Mouse (Mus musculus) testis, postnatal 14 days (tissue): Measurements from ENCODE around the gene Ndufc1.
"Not testable (repeated sequence)": the region's sequence is repeated elsewhere in the genome, so short reads cannot be mapped to it uniquely, and the experiment has no call there.

Experiments used
- DNase-seq: peaks from one replicate; pipeline ENCODE4 v3.0.0; 2021; ENCODE audit warnings: low spot score

The Ndufc1 gene

GRCm38 (mm10) chr3:51408561-51409183 lies at the start of gene Ndufc1:
Ndufc1 (minus strand) TSS chr3:51408988.
- peak; percentile 95 for DNase-seq

- no peak for DNase-seq
Observed at GRCm38 (mm10) chr3:51434871-51435595, 26.2 kb upstream of the Ndufc1 start.

- DNase-seq = not testable (repeated sequence)
Observed at GRCm38 (mm10) chr3:51434364-51434763, 25.6 kb upstream of the Ndufc1 start.

GRCm38 (mm10) chr3:51425394-51425793 lies 16.6 kb upstream of the Ndufc1 start:
- DNase-seq = no peak

GRCm38 (mm10) chr3:51421921-51422320 lies 13.1 kb upstream of the Ndufc1 start:
- DNase-seq = no peak

- no peak for DNase-seq
Observed at GRCm38 (mm10) chr3:51417966-51418365, 9.2 kb upstream of the Ndufc1 start.

- no peak for DNase-seq
Observed at GRCm38 (mm10) chr3:51417485-51417884, 8.7 kb upstream of the Ndufc1 start.

GRCm38 (mm10) chr3:51417135-51417458 lies 8.3 kb upstream of the Ndufc1 start:
- peak; percentile 65 for DNase-seq

GRCm38 (mm10) chr3:51416364-51417134 lies 7.8 kb upstream of the Ndufc1 start:
- peak; percentile 74 for DNase-seq

- DNase-seq = no peak
Observed at GRCm38 (mm10) chr3:51416073-51416363, 7.2 kb upstream of the Ndufc1 start.

GRCm38 (mm10) chr3:51415098-51416072 lies 6.6 kb upstream of the Ndufc1 start, which contains the start of gene Naa15:
Naa15 (plus strand) TSS chr3:51415148.
- peak; percentile 97 for DNase-seq

GRCm38 (mm10) chr3:51413276-51413675 lies 4.5 kb upstream of the Ndufc1 start:
- DNase-seq = peak; percentile 50

GRCm38 (mm10) chr3:51412457-51412856 lies 3.7 kb upstream of the Ndufc1 start:
- DNase-seq = no peak

- DNase-seq = no peak
Observed at GRCm38 (mm10) chr3:51407870-51408560, 773 bp downstream of the Ndufc1 start.

GRCm38 (mm10) chr3:51402628-51403027 lies 6.2 kb downstream of the Ndufc1 start:
- no peak for DNase-seq

GRCm38 (mm10) chr3:51402054-51402453 lies 6.7 kb downstream of the Ndufc1 start:
- DNase-seq = not testable (repeated sequence)

GRCm38 (mm10) chr3:51400682-51401081 lies 8.1 kb downstream of the Ndufc1 start:
- no peak for DNase-seq

- no peak for DNase-seq
Observed at GRCm38 (mm10) chr3:51399531-51399930, 9.3 kb downstream of the Ndufc1 start.

GRCm38 (mm10) chr3:51398667-51399066 lies 10.1 kb downstream of the Ndufc1 start:
- no peak for DNase-seq

GRCm38 (mm10) chr3:51397700-51398299 lies 11.0 kb downstream of the Ndufc1 start:
- DNase-seq = no peak
